Mouse (Mus musculus) liver, postnatal 0 days (tissue): ENCODE measurements at regions not wholly inside any gene's neighbourhood (a gene's known extent, or its start where the extent isn't known, plus 50 kb on each side); places are given as distances from the start of the nearest gene placed in this dataset.

Source experiments
- ATAC-seq: fragments of 200-750 bp; cut with Nextera tagmentation; 2 replicates; pipeline ENCODE4 v1.8.0; 2017; ENCODE audit warnings: mild to moderate bottlenecking, moderate library complexity
- DNase-seq: peaks from one replicate; pipeline ENCODE4 v3.0.0-alpha.2; 2016
- H3K27ac ChIP-seq: fragments of 300-500 bp; sonication (generic); 2 replicates; pipeline ENCODE4 v1.5.1; 2014; ENCODE audit warnings: antibody characterized with exemption, moderate library complexity, mild to moderate bottlenecking, low read depth
- H3K27me3 ChIP-seq: fragments of 300-500 bp; sonication (generic); 2 replicates; pipeline ENCODE4 v1.6.1; 2014; ENCODE audit warnings: low read length, control low read depth, mixed read lengths; ENCODE audit not compliant: insufficient read depth
- H3K36me3 ChIP-seq: fragments of 300-500 bp; sonication (generic); replicated peaks from 2 replicates; pipeline ENCODE4 v1.6.1; 2014; ENCODE audit warnings: mild to moderate bottlenecking, control low read depth, low read length, moderate library complexity, mixed read lengths; ENCODE audit not compliant: insufficient read depth
- H3K4me1 ChIP-seq: fragments of 300-500 bp; sonication (generic); 2 replicates; pipeline ENCODE4 v1.6.1; 2014; ENCODE audit warnings: antibody characterized with exemption, mild to moderate bottlenecking, control low read depth; ENCODE audit not compliant: insufficient read depth
- H3K4me2 ChIP-seq: fragments of 300-500 bp; sonication (generic); 2 replicates; pipeline ENCODE4 v1.6.1; 2014; ENCODE audit warnings: low read depth, mild to moderate bottlenecking, low read length, moderate library complexity, mixed read lengths
- H3K4me3 ChIP-seq: fragments of 300-500 bp; sonication (generic); 2 replicates; pipeline ENCODE4 v1.5.1; 2014; ENCODE audit warnings: low read depth, low read length
- H3K9ac ChIP-seq: fragments of 300-500 bp; sonication (generic); replicated peaks from 2 replicates; pipeline ENCODE4 v1.6.1; 2014; ENCODE audit warnings: mild to moderate bottlenecking, moderate library complexity
- H3K9me3 ChIP-seq: fragments of 300-500 bp; sonication (generic); 2 replicates; pipeline ENCODE4 v1.6.1; 2016; ENCODE audit warnings: mild to moderate bottlenecking, control low read depth, low read length, mixed read lengths
- CTCF ChIP-seq: sonication (generic); IDR thresholded peaks from 2 replicates; pipeline ENCODE4 v1.5.1; 2016; ENCODE audit warnings: antibody characterized with exemption, low read depth
- EP300 ChIP-seq: IDR thresholded peaks from 2 replicates; pipeline ENCODE4 v1.6.1; 2016; ENCODE audit warnings: antibody characterized with exemption, low read depth, mild to moderate bottlenecking
- WGBS: fragments of 180-500 bp; shearing (Covaris S2); extraction: QIAGEN DNeasy Blood & Tissue Kit; methylation state at CpG from one replicate; pipeline ENCODE4 v1.1.7; 2014; ENCODE audit not compliant: insufficient replicate concordance; 5-methylcytosine and 5-hydroxymethylcytosine counted together

DNA sequence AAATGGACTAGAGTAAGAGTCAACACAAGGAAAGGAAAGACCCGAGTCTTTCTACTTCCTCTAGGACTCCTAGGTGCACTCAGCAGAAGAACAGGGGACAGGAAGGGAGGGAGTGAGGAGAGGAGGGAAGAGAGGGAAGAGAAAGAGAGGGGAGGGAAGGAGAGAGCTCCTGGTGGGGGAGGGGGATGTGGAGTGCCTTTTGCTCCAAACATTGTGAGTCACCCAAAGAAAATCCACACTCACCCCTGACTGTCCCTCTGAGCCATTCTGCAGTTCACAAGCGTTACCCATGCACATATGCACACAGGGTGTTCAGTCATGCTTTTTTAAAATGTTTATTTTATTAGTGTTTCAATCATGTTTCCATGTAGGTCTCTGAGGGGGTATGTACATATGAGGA, 65.5 kb upstream of the Fam3c start:
- TF ChIP-seq CTCF (no peak), EP300 (no peak)
- WGBS, result 61% methylated on average over 2 of the region's 2 CpGs
- Histone ChIP-seq H3K27ac (no peak overlapping the region), H3K4me2 (no peak overlapping the region), H3K36me3 (no peaks in the 10 kb centered on the region), H3K9me3 (no peaks in the 10 kb centered on the region), H3K4me1 (peaks cover 5% of the 10 kb centered on the region), H3K27me3 (no peaks in the 10 kb centered on the region), H3K4me3 (no peak overlapping the region), H3K9ac (no peak overlapping the region)
- no peak for DNase-seq
- no peak for ATAC-seq

DNA sequence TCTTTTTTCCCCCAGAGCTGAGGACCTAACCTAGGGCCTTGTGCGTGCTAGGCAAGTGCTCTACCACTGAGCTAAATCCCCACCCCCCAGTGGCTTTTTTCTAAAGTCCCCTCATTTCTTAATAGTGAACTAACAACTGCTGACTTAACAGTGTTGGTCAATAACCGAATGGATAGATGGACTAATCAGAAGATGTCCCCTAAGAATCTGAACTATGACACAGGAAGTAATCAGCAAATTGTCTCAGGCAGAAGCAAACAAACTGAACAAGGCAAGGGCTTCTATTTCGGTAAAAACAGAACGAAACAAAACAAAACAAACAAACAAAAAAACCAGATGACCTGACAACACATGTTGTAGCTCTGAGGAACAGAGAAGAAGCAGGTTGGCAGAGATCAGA, 62.2 kb upstream of the Fam3c start:
- no peak overlapping the region for H3K27ac ChIP-seq
- no peaks in the 10 kb centered on the region for H3K27me3 ChIP-seq
- H3K9me3 ChIP-seq, result no peaks in the 10 kb centered on the region
- TF ChIP-seq EP300, result no peak
- TF ChIP-seq CTCF, result no peak
- no peak overlapping the region for H3K4me3 ChIP-seq
- DNase-seq (no peak), ATAC-seq (no peak)
- H3K4me2 ChIP-seq, result no peak overlapping the region
- no peak overlapping the region for H3K9ac ChIP-seq
- WGBS, result 61% methylated on average over 4 of the region's 4 CpGs
- H3K36me3 ChIP-seq, result no peaks in the 10 kb centered on the region
- H3K4me1 ChIP-seq, result peaks cover 5% of the 10 kb centered on the region

DNA sequence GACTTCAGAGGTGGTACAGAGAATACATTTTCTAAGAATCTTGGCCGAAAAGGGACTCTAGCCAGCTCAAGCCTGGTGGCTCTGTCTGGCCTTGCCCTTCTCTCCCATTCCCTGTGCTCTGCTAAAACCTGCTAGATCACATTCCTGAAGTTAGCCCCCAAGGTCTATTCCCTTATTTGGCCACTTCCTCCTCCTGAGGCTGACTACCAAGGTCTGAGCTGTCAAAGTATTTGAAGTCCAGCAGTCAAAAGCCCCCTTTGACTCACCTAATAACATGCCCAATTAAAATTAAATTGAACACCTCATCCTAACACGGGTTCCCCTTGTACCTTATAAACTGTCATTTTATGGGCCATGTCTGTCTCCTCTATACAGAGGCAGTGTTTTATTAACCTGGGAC, 61.1 kb upstream of the Fam3c start:
- H3K9me3 ChIP-seq, result no peaks in the 10 kb centered on the region
- no peak overlapping the region for H3K27ac ChIP-seq
- 63% methylated on average over 2 of the region's 2 CpGs for WGBS
- H3K4me3 ChIP-seq, result no peak overlapping the region
- H3K4me2 ChIP-seq, result no peak overlapping the region
- no peak for DNase-seq
- ATAC-seq, result no peak
- no peaks in the 10 kb centered on the region for H3K36me3 ChIP-seq
- TF ChIP-seq EP300 (no peak), CTCF (no peak)
- no peak overlapping the region for H3K9ac ChIP-seq
- no peaks in the 10 kb centered on the region for H3K4me1 ChIP-seq
- H3K27me3 ChIP-seq, result no peaks in the 10 kb centered on the region

DNA sequence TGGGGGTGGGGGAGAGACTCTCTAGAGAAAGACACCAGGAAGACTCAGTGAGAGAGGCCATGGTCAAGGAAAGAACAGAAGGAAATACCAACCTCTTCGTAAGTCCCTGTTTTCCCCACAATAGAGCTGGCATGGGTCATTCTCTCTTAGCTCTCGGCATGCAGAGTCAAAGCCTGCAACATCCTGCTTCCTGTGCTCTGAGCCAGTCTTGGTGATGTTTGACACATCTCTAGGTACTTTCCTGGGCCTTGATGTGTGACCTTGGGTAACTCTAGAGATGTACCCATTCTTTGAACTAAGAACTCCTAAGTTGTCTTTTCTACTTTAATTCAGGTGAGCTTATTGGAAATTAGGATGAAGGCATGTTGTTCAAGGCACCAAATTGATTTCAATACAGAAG, 55.8 kb upstream of the Fam3c start:
- H3K27me3 ChIP-seq, result no peaks in the 10 kb centered on the region
- no peak overlapping the region for H3K4me3 ChIP-seq
- ATAC-seq, result no peak
- H3K4me2 ChIP-seq, result no peak overlapping the region
- no peaks in the 10 kb centered on the region for H3K9me3 ChIP-seq
- WGBS, result 69% methylated on average over 2 of the region's 2 CpGs
- H3K36me3 ChIP-seq, result no peaks in the 10 kb centered on the region
- no peak for DNase-seq
- H3K9ac ChIP-seq, result no peak overlapping the region
- no peak for TF ChIP-seq CTCF
- no peak for TF ChIP-seq EP300
- H3K27ac ChIP-seq, result no peak overlapping the region
- H3K4me1 ChIP-seq, result no peaks in the 10 kb centered on the region

DNA sequence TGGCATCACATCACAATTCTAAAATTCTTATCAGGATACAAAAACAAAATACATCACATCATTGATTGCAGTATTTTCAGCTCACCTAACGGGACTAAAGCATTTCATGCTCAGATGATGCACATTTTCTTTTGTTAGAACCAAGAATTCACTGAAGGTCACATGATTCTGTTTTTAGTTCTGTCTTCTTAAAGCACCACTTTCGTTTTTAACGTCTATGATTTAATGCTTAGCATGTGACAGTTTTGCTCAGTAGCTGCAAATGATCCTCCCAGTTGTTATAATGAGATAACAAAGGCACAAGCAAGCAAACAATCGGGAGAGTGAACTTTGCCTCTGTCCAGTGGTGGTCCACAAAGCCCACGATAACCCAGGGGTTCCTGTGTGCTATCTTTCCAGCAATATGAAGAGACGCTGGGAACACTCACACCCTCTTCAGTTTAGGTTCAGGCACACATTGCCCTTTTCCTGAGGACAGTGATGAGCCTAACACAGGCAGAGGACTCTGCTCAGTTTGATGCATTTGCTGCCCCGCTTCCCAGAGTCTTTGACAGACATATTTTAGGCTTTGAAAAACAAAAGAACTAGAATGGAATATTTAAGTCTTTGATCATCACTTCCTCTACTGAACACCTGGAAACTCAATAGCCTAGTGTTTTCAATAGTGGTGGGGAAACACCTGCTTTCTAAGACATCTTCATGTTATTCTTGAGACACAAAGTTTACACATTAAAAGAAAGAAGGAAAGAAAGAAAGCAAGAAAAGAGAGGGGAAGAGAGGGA, 53.0 kb upstream of the Fam3c start:
- 37% methylated on average over 7 of the region's 7 CpGs for WGBS
- DNase-seq (no peak), ATAC-seq (no peak)
- H3K4me2 ChIP-seq, result peak overlapping the region; percentile 47
- H3K4me1 ChIP-seq, result no peaks in the 10 kb centered on the region
- H3K36me3 ChIP-seq, result no peaks in the 10 kb centered on the region
- H3K9me3 ChIP-seq, result no peaks in the 10 kb centered on the region
- no peaks in the 10 kb centered on the region for H3K27me3 ChIP-seq
- no peak overlapping the region for H3K9ac ChIP-seq
- H3K27ac ChIP-seq, result peak overlapping the region; percentile 60; the same call in 1 of the 2 replicates
- H3K4me3 ChIP-seq, result no peak overlapping the region
- no peak for TF ChIP-seq CTCF
- no peak for TF ChIP-seq EP300
